Mouse (Mus musculus) frontal cortex, postnatal 10 days (tissue): ENCODE measurements at regions not wholly inside any gene's neighbourhood (a gene's known extent, or its start where the extent isn't known, plus 50 kb on each side); places are given as distances from the start of the nearest gene placed in this dataset.
"Not testable (repeated sequence)": the region's sequence is repeated elsewhere in the genome, so short reads cannot be mapped to it uniquely, and the experiment has no call there.

Source experiments
- DNase-seq, 2 experiments: peaks; one replicate each; pipeline ENCODE4 v3.0.0; 2022; ENCODE audit warnings: low spot score in 2 of 2, mixed read lengths in 1 of 2

DNA sequence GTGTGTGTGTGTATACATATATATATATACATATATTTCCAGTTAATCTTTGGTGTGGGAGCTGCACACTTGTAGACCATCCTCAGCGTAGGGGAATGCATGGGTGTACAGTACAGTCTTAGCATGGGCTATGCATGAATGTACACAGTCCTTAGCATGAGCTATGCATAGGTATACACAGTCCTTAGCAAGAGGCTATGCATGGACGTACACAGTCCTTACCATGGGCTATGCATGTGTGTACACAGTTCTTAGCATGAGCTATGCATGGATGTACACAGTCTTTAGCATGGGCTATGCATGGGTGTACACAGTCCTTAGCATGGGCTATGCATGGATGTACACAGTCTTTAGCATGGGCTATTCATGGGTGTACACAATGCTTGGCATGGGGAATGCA, 70.5 kb downstream of the Rchy1 start:
- DNase-seq, result no peak

DNA sequence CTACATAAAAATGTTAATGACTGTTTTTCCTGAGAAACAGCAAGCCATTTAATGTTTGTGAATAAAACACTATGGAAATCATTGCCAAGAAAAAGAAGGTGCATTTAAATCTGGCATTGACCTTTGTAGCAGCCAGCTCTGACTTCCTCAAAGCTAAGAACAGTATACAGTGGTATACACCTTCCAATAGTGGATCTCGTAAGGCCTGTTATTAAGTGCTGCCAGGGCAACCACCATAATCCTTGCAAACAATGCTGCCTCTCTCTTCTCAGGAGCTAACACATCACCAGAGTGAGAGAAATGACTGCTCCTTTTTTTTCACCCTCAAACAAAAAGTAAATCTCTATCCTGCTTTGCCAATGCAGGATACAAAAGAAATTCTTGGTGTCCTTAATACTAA, 81.1 kb downstream of the Rchy1 start:
- DNase-seq, result no peak

DNA sequence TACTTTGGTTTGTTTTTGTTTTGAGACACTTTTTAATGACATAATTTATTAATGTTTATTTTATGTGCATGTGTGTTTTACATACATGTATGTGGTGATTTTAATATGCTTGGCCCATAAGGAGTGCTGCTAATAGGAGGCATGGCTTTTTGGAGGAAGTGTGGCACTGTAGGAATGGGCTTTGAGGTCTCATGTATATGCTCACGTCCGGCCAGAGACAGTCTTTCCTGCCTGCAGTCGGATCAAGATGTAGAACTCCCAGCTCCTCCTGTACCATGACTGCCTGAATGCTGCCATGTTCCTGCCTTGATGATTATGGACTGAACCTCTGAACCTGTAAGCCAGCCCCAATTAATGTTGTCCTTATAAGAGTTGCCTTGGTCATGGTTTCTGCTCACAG, 82.6 kb downstream of the Rchy1 start:
- DNase-seq, result no peak

DNA sequence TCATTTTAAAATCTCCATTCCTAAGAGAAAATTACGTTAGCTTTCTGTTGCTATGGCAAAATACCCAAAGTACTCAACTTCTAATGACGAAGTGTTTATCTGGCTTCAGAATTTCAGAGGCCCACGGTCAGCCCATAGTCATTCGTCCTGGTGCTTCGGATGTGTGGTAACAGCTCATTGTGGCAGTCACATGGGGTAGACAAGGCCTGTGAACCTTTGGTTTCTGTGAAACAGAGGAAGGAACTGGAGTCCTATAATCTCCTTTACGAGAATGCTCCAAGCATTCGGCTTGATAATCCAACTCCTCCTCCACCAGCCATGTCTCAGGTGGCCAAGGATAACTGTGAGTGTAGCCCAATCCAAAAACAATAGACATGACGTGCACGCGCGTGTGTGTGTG, 84.2 kb downstream of the Rchy1 start:
- no peak for DNase-seq

DNA sequence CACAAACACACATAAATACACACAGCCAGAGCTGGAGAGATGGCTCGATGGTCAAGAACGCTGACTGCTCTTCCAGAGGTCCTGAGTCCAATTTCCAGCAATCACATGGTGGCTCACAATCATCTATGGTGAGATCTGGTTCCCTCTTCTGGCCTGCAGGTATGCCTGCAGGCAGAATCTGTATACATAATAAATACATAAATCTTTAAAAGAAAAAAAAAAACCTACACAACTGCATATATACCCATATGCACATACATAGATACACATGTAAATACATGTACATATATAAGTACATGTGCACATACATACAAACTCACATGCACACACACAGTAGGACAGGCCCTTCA, 86.2 kb downstream of the Rchy1 start:
- DNase-seq, result no peak

DNA sequence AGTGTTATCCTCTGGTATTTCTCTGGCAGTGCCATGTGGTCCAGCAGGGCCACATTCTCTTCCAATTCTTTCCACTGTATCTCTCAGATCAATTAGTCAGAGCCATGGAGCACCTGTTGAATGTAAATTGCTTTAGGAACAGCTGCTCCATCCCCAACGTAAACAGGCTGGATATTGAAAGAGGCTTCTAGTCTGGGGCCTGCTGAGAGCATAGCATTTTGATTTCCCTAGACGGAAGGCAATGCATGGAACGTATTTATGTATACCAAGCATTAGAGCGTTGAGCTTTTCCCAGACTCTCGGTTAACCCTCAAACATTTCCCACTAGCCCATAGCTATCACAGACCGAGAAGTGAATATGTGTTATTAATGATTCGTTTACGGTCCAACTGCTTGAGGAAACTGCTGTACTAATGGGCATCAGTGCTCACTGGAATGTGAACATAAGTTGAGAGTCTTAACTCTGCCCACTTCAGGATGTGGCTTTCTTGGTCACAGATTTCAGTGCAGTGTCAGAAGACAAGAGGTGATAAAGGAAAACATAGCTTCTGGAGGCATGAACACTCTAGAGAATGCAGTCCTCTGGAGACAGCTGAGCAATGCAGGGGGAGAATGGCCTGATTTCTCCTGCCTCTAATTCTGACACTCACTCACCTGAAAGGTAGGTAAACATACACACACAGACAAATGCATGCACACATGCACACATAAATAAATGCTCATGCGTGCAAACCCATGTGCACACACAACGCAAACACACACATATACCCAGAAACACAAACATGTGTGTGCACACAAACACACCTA, 86.8 kb downstream of the Rchy1 start:
- no peak for DNase-seq

DNA sequence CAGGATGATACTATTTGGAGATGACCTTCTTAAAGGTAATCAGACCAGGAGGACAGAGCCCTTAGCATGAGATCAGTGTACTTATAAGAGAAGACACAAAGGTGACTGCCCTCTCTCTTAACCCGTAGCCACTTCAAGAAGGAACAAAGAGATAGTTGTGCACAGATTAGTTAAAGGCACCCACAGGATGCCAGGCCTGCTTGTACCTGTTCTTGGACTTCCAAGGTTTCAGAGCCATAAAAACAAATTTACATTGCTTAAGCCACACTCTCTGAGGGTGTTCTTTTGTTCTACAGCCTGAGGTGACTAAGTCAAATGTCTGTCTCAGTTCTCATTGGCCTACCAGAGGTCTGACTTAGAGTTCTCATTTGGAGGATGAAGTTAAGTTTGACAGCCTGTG, 90.1 kb downstream of the Rchy1 start:
- no peak for DNase-seq

DNA sequence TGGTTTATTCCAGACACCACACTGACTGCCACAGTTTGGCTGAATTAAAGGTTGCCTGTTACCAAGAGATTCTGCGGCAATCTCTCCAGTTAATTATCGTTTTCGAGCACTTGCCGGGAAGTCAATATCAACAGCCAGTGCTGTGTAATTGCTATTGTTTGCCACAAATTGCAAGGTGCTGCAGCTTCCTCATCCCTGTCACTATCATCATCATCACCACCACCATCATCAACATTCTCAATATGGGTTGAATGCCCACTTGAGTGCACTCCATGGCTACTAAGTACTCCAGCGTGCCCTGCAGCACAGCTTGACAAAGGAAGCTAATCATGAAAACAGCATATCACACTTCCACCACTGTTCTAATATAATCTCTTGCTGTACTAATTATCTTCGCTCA, 93.1 kb downstream of the Rchy1 start:
- no peak for DNase-seq

DNA sequence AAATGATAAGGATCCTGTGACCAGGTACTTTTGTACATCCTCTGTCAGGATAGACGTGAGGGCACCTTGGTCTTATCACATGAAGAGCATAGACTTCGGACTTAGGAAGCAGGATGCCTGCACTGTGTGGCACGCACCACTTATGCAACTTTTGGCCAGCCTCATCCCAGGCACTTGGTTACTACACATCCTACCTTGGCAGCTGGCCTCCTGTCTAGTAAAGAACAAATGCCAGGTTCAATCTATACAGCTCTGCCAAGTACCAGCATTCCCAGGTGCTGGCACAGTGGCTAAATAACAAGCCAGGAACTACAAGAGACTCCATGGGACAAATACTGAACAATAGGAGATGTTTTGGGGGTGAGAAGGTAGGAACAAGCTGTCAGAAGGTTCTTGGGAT, 96.7 kb downstream of the Rchy1 start:
- DNase-seq, result no peak

DNA sequence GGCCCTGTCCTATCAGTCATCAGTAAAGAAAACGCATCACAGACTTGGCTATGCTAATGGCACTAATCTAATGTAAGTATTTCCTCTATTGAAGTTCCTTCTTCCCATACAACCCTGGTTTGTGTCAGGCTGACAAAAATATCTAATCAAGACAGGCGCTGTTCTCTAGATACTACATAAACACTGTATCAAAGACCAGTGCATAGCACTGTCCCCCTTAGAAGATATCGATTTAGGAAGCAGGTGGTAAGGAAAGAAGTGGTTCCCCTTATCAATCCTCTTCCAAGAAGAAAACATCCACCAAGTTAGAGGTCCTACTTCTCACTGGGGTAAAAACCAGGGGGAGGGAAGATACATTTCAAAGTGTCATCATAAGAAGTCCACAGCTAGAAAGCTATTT, 97.5 kb downstream of the Rchy1 start:
- DNase-seq, result no peak

DNA sequence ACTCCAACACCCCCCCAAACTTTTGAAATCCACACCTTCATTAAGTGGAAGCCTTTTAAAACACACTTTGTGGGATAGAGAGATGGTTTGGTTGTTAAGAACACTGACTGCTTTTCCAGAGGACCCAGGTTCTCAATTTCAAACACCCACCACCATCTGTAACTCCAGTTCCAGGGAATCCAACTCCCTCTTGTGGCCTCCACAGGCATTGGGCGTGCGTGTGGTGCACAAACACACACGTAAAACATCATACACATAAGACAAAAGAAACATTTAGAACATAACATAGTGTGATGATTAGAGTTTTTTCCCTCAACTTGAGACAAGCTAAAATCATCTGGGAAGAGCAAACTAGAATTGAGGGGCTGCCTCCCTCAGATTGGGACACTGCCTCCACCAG, 100.0 kb downstream of the Rchy1 start:
- DNase-seq, result no peak

DNA sequence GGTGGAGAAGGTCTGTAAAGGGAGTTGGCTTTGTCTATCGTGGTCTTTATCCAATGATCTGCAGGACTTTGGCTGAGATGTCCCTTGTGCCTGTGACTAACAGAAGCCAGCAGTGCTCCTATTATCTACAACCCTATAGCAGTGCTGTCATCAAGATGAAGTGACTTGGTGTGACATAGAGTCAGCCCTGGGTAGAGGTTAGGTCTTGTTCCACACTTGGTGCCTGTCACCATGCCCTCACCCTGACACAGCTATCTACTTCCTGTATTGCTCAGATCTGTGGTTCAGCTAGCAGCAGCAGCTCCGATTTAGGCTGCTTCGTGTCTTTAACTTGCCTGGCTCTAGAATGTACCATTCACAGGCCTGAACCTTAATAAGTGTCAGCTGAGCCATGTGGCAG, 100.6 kb downstream of the Rchy1 start:
- DNase-seq, result no peak

DNA sequence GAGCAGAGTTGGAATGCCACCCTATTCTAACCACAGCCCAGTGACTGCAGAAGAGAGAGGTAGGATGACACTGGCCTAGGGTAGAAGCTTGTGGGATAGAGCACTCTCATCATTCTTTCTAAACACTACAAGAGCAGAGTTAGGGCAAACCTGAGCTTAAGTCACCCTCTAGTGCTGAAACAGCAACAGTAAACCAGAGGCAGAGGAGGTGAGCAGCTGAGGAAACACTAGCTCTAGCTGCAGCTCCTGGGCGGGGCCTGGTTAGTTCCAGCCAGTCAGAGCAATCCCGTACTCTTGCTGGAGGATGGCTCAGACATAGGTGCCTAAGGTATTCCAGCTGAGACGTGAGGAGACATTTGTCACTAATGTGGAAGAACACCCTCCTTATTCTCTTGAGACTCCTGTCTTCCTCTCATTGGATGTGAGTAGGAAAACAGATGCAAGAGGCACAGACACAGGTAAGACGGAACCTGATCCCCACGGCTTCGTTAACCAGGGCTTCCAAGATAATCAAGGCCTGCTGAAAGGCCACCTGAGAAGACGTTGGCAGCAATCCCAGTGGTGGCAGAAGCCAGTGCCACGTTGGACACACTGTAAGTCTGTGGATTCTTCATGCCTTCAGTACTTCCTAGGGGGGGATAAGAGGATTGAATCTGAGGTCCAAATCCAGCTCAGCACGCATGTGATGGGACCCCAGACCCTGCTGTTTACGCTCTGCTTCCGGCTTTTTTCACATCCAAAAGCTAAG, 101.3 kb downstream of the Rchy1 start:
- DNase-seq, result no peak

DNA sequence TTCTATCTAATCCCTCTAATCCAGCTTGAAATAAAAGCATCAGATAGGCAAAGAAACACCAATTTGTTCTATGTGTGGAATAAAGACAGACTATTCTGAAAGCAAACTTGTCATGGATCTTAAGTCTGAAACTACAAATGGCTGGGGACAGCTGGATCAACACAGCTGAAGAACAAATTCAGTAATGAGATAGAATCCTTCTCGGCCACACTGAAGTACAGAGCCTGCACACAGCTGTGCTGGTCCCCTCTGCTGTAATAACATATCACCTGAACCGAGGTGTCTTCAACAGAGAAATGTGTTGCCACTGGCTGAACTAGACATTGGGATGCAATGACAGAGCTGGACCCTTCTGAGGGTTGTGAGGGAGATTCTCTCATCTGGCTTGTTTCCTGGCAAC, 102.4 kb downstream of the Rchy1 start:
- DNase-seq, result no peak

DNA sequence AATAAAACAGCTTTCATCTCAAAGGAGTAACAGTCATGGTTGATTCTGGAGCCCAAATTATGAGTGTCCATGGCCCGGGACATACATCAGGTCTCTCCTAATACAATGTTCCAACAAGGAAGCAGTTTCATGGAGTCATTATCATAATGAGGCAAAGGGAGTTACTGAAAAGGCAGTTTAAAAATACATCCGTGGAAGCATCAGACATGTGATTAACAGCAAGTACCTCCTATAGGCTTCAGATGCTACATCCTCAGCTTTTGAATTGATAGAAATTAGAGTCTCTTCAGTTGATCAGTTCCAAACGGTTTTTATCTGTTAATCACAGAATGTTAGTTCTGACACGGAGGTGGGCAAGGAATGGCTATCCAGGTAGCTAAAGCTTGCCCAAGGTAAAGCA, 110.5 kb downstream of the Rchy1 start:
- DNase-seq, result no peak

DNA sequence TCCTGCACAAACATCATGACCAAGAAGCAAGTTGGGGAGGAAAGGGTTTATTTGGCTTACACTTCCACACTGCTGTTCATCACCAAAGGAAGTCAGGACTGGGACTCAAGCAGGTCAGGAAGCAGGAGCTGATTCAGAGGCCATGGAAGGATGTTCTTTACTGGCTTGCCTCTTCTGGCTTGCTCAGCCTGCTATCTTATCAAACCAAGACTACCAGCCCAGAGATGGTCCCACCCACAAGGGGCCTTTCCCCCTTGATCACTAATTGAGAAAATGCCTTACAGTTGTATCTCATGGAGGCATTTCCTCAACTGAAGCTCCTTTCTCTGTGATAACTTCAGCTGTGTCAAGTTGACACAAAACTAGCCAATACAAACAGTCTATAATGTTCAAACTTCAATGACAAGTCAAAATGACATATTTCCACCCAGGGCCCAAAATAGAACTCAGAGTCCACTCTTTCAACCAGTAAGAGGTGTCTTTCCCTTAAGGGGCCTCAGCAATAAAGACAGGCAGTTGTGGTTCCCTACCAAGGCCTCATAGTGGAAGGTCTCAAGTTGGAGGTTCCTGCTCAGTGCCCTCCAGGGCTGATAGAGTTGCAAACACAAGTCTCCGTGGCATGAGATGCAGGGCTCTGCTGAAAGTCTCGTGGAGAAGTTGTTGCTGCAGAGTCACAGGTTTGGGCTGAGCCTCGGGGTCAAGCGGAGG, 111.9 kb downstream of the Rchy1 start:
- DNase-seq, result not testable (repeated sequence)

DNA sequence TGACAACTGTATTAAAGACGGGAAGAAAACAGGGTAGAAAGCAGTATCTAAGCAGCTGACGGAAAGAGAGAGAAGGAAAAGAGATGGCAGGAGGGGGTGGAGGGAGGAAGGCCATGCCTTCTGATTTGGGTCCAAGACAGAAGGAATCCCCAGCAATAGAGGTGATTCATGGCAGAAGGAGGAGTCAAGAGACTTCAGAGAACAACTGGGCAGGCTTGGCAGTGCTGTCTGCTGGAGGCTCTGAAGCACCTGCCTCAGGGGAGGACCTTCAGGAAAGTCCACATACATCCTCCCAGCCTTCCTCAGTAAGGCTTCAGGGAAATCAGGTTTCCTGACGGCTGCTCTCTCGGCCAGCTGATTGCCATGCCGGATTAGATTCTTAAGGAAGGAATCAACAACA, 112.4 kb downstream of the Rchy1 start:
- no peak for DNase-seq

DNA sequence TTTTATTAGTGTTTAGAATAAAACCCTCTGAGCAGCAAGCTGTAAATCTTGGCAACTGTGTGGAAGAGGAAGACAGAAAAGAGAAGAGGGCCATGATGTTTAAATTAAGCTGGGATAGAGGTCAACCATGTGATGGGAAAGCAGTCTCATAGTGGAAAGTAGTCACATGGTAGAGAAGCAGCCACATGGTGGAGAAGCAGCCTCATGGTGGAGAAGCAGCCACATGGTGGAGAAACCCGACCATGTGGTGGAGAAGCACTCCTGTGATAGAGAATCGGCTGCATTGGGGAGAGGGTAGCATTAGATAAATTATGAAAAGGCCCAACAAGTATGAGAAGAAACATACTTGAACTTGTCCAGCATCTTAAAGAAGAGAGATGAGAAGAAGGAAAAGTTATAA, 113.3 kb downstream of the Rchy1 start:
- DNase-seq, result no peak

DNA sequence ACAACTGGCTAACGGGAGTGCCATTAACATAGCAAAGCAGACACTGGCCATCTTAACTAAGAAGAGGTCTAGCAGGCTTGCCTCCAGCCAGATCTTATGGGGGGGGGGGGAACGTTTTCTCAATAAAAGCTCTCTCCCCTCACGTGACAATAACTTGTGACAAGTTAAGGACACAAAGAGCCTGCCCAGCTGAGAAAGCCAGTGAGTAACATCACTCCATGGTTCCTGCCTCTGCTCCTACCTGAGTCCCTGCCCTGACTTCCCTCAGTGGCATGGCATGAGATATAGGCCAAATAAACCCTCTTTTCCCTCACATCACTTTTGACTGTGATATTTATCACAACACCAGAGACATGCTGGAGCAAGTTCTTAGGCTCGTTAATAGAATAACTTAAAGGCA, 113.8 kb downstream of the Rchy1 start:
- no peak for DNase-seq

DNA sequence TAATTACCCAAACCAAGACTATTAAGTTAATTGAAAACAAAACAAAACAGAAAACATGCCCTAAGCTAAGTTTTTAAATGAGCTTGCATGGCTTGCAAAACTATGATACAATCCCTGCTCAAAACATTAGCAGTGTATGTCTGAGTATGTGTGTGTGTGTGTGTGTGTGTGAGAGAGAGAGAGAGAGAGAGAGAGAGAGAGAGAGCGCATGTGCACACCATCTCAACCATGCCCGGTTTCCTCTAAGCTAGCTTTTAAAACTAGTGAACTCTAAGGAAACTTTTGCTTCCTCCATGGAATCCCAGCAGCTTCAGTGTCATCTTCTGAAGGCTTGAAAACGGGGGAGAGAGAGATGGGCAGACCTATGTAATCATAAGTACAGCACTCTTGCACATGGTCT, 114.3 kb downstream of the Rchy1 start:
- DNase-seq, result no peak

DNA sequence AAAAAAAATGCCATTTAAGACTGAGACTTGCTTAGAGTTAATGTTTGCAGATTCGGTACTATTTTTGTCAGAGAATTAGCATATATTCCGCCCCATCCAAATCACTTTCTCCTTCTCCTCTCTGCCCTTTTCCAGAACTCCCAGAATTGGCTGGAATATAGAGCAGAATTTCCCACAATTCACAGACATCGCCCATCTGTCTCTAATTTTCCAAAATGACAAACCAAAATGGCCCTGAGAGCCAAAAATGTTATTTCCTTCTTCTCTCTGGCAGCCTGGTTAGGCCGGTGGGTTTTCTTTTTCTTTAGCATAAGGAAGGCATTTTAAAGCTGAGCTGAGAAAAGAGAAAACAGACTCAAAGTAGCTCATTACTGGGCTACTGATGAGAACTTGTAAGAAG, 119.8 kb downstream of the Rchy1 start:
- no peak for DNase-seq

DNA sequence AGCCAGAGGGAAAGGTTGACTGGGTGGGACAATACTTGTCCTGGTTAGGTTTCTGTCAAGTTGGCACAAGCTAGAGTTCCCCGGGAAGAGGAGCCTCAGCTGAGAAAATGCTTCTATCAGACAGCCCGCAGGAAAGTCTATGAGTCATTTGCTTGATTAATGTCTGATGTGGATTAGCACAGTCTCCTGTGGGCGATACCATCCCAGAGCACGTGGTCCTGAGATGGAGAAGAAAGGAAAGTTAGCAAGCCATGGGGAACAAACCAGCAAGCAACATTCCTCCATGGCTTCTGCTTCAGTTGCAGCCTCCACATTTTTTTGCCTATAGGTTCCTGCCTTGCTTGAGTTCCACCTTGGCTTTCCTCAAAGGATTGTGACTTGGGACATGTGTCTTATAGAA, 121.8 kb downstream of the Rchy1 start:
- no peak for DNase-seq

DNA sequence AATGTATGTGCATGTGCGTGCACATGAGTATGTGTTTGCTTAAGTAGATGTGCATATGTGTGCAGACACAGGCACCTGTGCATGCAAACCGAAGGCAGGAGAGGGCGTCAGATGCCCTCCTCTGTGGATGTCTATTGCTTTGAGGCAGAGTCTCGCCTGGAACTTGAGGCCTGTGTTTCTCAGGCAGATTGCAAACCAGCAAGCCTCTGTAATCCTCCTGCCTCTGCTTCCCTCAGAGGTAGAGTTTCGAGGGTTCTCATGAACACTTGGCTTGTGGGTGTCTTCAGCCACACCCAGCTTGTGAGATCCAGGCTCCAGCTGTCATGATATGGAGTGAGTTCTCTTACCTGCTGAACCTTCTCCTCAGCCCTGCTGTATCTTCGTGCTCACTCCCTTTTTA, 134.4 kb downstream of the Rchy1 start:
- no peak for DNase-seq
